In genomic region chr12:83180561-83180960, GRCm38 (mm10) we compare ENCODE assay signal across 21 mouse cellular contexts.
A peak's percentile ranks its signal among the peaks of the same experiment; 100 is the strongest.
DNase-seq lines count a peak whose midpoint lies in the region; ATAC-seq and TF ChIP-seq lines count a peak whose summit lies in the region.
"Had no signal": no experiment of that assay in that cellular context is flagged by ENCODE, and none has a peak within 500 bp of the region (broad histone marks: within the 10 kb centered on the region; RNA-seq: fewer than 3 reads in every experiment).

No protein-coding gene starts in this region.

- no peaks in the 10 kb centered on the region for H3K27me3 ChIP-seq in cerebellum, adult 2 months (ENCODE audit: control insufficient read depth, insufficient read depth, low read length)
- H3K27me3 ChIP-seq: embryonic facial prominence, embryonic 12.5 days; forebrain, embryonic 15.5 days; heart, embryonic 13.5 days; hindbrain, embryonic 12.5 days had no signal

- H3K27ac ChIP-seq in cerebellum, adult 2 months (ENCODE audit: insufficient read depth, low read length): peak overlapping the region; percentile 99
- H3K27ac ChIP-seq: embryonic facial prominence, embryonic 12.5 days; forebrain, embryonic 15.5 days; heart, embryonic 13.5 days; hindbrain, embryonic 12.5 days had no signal

- TF ChIP-seq POLR2A in cerebellum, adult 2 months (IDR thresholded peaks at IDR 0.05; ENCODE audit: borderline replicate concordance, insufficient read depth, low read length): no peak

- H3K4me1 ChIP-seq in cerebellum, adult 2 months (ENCODE audit: control insufficient read depth, insufficient read depth, low read length): peaks cover 34% of the 10 kb centered on the region
- H3K4me1 ChIP-seq: embryonic facial prominence, embryonic 12.5 days; forebrain, embryonic 15.5 days; hindbrain, embryonic 12.5 days had no signal

- 8% methylated on average over 6 of the region's 6 CpGs for WGBS in cerebellum, adult 2 months

- ATAC-seq in cerebellum, adult (ENCODE audit: insufficient number of reproducible peaks, low FRiP score, low TSS enrichment): peak; percentile 73
- ATAC-seq: CD4-positive, CD25-positive, alpha-beta regulatory T cell, adult 4 months; forebrain, embryonic 15.5 days; hindbrain, embryonic 16.5 days had no signal

- no peak for TF ChIP-seq CTCF in cerebellum, adult 2 months (IDR thresholded peaks at IDR 0.05; ENCODE audit: borderline replicate concordance, insufficient read depth, low read depth, low read length)

- H3K4me3 ChIP-seq in cerebellum, adult 2 months (replicated peaks; ENCODE audit: insufficient read depth, low read depth, low read length): no peak overlapping the region
- H3K4me3 ChIP-seq: embryonic facial prominence, embryonic 12.5 days; forebrain, embryonic 15.5 days; heart, embryonic 13.5 days; hindbrain, embryonic 12.5 days had no signal

- no peak for DNase-seq in cerebellum, postnatal 4 days (ENCODE audit: low spot score in 2 of 2)
- peak; percentile 97 for DNase-seq in brain, adult 2 months (ENCODE audit: low read depth, low spot score)
- peak; percentile 96 to 97 for DNase-seq in cerebellum, adult 2 months
- peak; percentile 92 to 93 for DNase-seq in cerebellum, postnatal 10 days
- no peak for DNase-seq in adrenal gland, postnatal 25 days
- DNase-seq in ovary, adult 18-20 months (ENCODE audit: low spot score): no peak
- no peak for DNase-seq in lung, postnatal 4 days
- DNase-seq: adrenal gland, postnatal 14 days; B cell, adult 2 months; embryo, embryonic 11 days; gastrocnemius, postnatal 36 days; heart, adult 11 months; heart, postnatal 36 days; kidney, adult 11 months had no signal

Comparison
In these comparisons a context has a peak if more than half of its experiments do, and no peak if none do; other contexts are left out.
1. DNase-seq: peak in brain, adult 2 months (single experiment), cerebellum, adult 2 months (2 of 2) and cerebellum, postnatal 10 days (2 of 2); none in cerebellum, postnatal 4 days (0 of 2), adrenal gland, postnatal 25 days (single experiment), ovary, adult 18-20 months (single experiment) and lung, postnatal 4 days (0 of 2).